Mouse (Mus musculus) bone marrow, adult 2 months (tissue): Measurements from ENCODE around the gene Slc9a3r2.

Experiments
- CTCF ChIP-seq: fragments of 200-500 bp; IDR thresholded peaks from 2 replicates; pipeline ENCODE4 v1.5.1; 2011; ENCODE audit warnings: low read length, control low read depth; ENCODE audit not compliant: control insufficient read depth, insufficient read depth
- POLR2A ChIP-seq: fragments of 200-500 bp; IDR thresholded peaks from 2 replicates; pipeline ENCODE4 v1.6.1; 2011; ENCODE audit warnings: low read depth, mild to moderate bottlenecking, control low read depth, low read length, borderline replicate concordance; ENCODE audit not compliant: control insufficient read depth

DNA sequence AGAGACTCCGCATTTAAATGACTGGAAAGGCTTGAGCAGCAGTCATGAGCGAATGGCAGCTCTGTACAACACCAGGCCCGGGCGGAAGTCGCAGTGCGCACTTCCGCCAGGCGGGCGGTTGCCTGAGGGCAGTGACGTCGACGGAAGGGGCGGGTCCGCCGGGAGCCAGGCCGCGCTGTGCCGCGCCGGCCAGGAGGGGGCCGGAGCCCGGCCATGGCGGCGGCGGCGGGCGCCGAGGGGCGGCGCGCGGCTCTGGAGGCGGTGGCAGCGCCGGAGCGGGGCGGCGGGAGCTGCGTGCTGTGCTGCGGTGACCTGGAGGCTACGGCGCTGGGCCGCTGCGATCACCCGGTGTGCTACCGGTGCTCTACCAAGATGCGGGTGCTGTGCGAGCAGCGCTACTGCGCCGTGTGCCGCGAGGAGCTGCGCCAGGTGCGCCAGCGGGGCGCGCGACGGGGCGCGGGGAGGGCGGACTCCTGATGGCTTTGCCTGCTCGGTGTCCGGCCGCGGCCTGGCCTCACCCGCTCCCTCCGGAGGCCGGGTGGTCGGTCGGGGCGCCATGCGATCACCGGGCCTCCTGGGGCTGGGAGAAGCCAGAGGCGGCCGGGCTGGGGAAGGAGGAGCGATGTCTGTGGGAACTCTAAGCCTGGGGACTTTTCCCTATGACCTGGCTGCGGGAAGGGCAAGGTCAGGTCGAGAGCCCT, 19.6 kb upstream of the Slc9a3r2 start, which contains the start of gene Zfp598:
- TF ChIP-seq CTCF (no peak), POLR2A (no peak; the same call in 1 of the 2 replicates)
